Mouse (Mus musculus) lung, adult 2 months (tissue): ENCODE data around the gene Srek1. TPM values are rescaled to one million over a fixed set of nuclear protein-coding genes. Genes with fewer than 3 reads are reported as not detected.

Source experiments
- DNase-seq: peaks from one replicate; pipeline ENCODE4 v3.0.0; 2022
- H3K4me1 ChIP-seq: fragments of 200-500 bp; 2 replicates; pipeline ENCODE4 v1.6.1; 2011; ENCODE audit warnings: low read length; ENCODE audit not compliant: control insufficient read depth, insufficient read depth
- H3K4me3 ChIP-seq: fragments of 200-500 bp; replicated peaks from 2 replicates; pipeline ENCODE3; 2011; ENCODE audit warnings: low read depth, mild to moderate bottlenecking, control low read depth, low read length; ENCODE audit errors: extremely low read depth
- CTCF ChIP-seq: fragments of 200-500 bp; IDR thresholded peaks from 2 replicates; pipeline ENCODE4 v1.5.1; 2011; ENCODE audit warnings: mild to moderate bottlenecking, low read length, control low read depth; ENCODE audit not compliant: insufficient read depth
- POLR2A ChIP-seq: fragments of 200-500 bp; IDR thresholded peaks from 2 replicates; pipeline ENCODE4 v1.6.1; 2011; ENCODE audit warnings: low read depth, mild to moderate bottlenecking, control low read depth, low read length, borderline replicate concordance; ENCODE audit errors: extremely low read depth
- WGBS: fragments of 180-500 bp; shearing (Covaris S2); methylation state at CpG from one replicate; pipeline ENCODE4 v1.1.7; 2018; 5-methylcytosine and 5-hydroxymethylcytosine counted together
- polyA plus RNA-seq: library from polyadenylated mRNA; depleted of rRNA; stranded (reverse); fragments of >200 nt; gene quantifications from 2 replicates; pipeline ENCODE4 v1.2.3, GENCODE M21; 2012

The Srek1 gene
- polyA plus RNA-seq, 1 experiment = 48.6 TPM

- DNase-seq = no peak
- WGBS = 32% methylated on average over 11 of the region's 11 CpGs
- Histone ChIP-seq H3K4me3 (no peak overlapping the region), H3K4me1 (no peaks in the 10 kb centered on the region)
- TF ChIP-seq POLR2A = no peak
- TF ChIP-seq CTCF = peak; percentile 44
Observed at GRCm38 (mm10) chr13:103779922-103780585, 5.6 kb upstream of the Srek1 start.

DNA sequence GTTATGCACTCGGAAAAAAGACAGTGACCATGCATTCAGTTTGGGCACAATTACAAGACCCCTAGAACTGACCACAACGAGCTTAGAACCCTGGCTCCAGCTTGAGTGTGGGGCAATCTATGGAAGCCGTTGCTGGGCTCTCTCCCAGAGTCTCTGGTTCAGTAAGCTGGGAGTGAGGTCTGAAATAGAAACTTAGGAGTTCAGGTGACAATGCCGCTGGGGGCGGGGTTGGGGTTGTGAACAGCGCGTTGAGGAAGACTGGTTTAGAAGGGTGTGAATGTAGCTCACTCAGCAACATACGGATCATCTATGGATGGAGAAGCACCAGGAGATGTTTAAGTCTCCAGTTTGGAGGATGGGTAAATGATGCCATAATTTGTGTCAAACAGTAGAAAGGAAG lies 2.7 kb upstream of the Srek1 start:
- 74% methylated on average over 8 of the region's 8 CpGs for WGBS
- Histone ChIP-seq H3K4me1 (peaks cover 7% of the 10 kb centered on the region), H3K4me3 (no peak overlapping the region)
- TF ChIP-seq CTCF (no peak), POLR2A (no peak)
- no peak for DNase-seq

- H3K4me1 ChIP-seq = peaks cover 7% of the 10 kb centered on the region
- under 1% methylated on average over 36 of the region's 36 CpGs for WGBS
- peak overlapping the region; percentile 93 for H3K4me3 ChIP-seq
- DNase-seq = no peak
- TF ChIP-seq CTCF (no peak), POLR2A (no peak)
Observed at GRCm38 (mm10) chr13:103773407-103774118, 845 bp downstream of the Srek1 start.

- peak overlapping the region; percentile 93 for H3K4me3 ChIP-seq
- no peak for DNase-seq
- no peak for TF ChIP-seq POLR2A
- TF ChIP-seq CTCF = no peak
- peaks cover 7% of the 10 kb centered on the region for H3K4me1 ChIP-seq
- 25% methylated on average over 5 of the region's 5 CpGs for WGBS
Observed at GRCm38 (mm10) chr13:103772917-103773316, 1.5 kb downstream of the Srek1 start.

GRCm38 (mm10) chr13:103770821-103771220 lies 3.6 kb downstream of the Srek1 start:
- no peak for DNase-seq
- Histone ChIP-seq H3K4me3 (no peak overlapping the region), H3K4me1 (peaks cover 7% of the 10 kb centered on the region)
- no peak for TF ChIP-seq CTCF
- no peak for TF ChIP-seq POLR2A

- DNase-seq = no peak
- Histone ChIP-seq H3K4me1 (peaks cover 2% of the 10 kb centered on the region), H3K4me3 (no peak overlapping the region)
- WGBS = 26% methylated on average over 5 of the region's 5 CpGs
- TF ChIP-seq CTCF = no peak
- no peak for TF ChIP-seq POLR2A
Observed at GRCm38 (mm10) chr13:103767935-103768334, 6.5 kb downstream of the Srek1 start.

- Histone ChIP-seq H3K4me1 (no peaks in the 10 kb centered on the region), H3K4me3 (no peak overlapping the region)
- TF ChIP-seq CTCF (no peak), POLR2A (no peak)
- 61% methylated on average over 1 of the region's 1 CpGs for WGBS
- no peak for DNase-seq
Observed at GRCm38 (mm10) chr13:103763640-103764039, 10.8 kb downstream of the Srek1 start.

GRCm38 (mm10) chr13:103761971-103762370 lies 12.4 kb downstream of the Srek1 start:
- 90% methylated on average over 10 of the region's 10 CpGs for WGBS
- H3K4me3 ChIP-seq = no peak overlapping the region
- TF ChIP-seq POLR2A = no peak
- TF ChIP-seq CTCF = no peak
- H3K4me1 ChIP-seq = no peaks in the 10 kb centered on the region
- no peak for DNase-seq

GRCm38 (mm10) chr13:103751421-103751820 lies 23.0 kb downstream of the Srek1 start:
- TF ChIP-seq CTCF = no peak
- no peak for TF ChIP-seq POLR2A
- H3K4me1 ChIP-seq = no peaks in the 10 kb centered on the region
- WGBS = 25% methylated on average over 3 of the region's 3 CpGs
- H3K4me3 ChIP-seq = no peak overlapping the region
- DNase-seq = no peak

DNA sequence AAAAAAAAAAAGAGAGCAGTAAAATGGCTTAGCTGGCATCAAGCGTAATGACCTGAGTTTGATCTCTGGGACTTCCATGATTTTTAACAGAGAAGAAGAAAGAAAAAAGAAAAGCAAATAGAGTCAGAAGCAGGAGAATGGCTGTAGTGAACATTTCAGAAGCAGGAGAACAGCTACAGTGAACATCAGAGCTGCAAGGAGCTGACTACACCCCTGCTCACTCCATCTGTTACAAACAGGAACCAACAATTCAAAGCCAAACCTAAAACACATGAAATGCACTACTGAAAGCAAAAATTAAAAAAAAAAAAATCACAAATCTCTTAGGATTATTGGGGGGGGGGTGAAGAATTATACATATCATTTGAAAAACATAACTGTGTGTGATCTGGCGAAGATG lies 28.7 kb downstream of the Srek1 start:
- peaks cover 3% of the 10 kb centered on the region; the same call in 1 of the 2 replicates for H3K4me1 ChIP-seq
- 95% methylated on average over 2 of the region's 2 CpGs for WGBS
- no peak for TF ChIP-seq POLR2A
- TF ChIP-seq CTCF = no peak
- DNase-seq = no peak
- no peak overlapping the region for H3K4me3 ChIP-seq

GRCm38 (mm10) chr13:103745160-103745559 lies 29.2 kb downstream of the Srek1 start:
- WGBS = 93% methylated on average over 4 of the region's 4 CpGs
- no peak for TF ChIP-seq CTCF
- no peak for TF ChIP-seq POLR2A
- H3K4me1 ChIP-seq = peaks cover 3% of the 10 kb centered on the region; the same call in 1 of the 2 replicates

More at GRCm38 (mm10) chr13:103745160-103745559, 29.2 kb downstream of the Srek1 start:
- no peak overlapping the region for H3K4me3 ChIP-seq
- DNase-seq = no peak
